Mouse (Mus musculus): Measurements from ENCODE around the gene Ccdc141.

GRCm38 (mm10) chr2:77034112-77034511, 136.3 kb downstream of the Ccdc141 start:
- TF ChIP-seq CTCF (IDR thresholded peaks at IDR 0.05; ENCODE audit: extremely low read depth, insufficient read depth, low read length) (no peak), POLR2A (IDR thresholded peaks at IDR 0.05; ENCODE audit: extremely low read depth, insufficient read depth, low read length) (no peak)

Measured in cortical plate, adult 2 months (tissue).